Mouse (Mus musculus): ENCODE results near the gene Slc12a6. TPM values are rescaled to one million over a fixed set of nuclear protein-coding genes. Genes with fewer than 3 reads are reported as not detected.

The Slc12a6 gene
- polyA plus RNA-seq, 1 experiment from 2014 or later, result 25.9 TPM

DNA sequence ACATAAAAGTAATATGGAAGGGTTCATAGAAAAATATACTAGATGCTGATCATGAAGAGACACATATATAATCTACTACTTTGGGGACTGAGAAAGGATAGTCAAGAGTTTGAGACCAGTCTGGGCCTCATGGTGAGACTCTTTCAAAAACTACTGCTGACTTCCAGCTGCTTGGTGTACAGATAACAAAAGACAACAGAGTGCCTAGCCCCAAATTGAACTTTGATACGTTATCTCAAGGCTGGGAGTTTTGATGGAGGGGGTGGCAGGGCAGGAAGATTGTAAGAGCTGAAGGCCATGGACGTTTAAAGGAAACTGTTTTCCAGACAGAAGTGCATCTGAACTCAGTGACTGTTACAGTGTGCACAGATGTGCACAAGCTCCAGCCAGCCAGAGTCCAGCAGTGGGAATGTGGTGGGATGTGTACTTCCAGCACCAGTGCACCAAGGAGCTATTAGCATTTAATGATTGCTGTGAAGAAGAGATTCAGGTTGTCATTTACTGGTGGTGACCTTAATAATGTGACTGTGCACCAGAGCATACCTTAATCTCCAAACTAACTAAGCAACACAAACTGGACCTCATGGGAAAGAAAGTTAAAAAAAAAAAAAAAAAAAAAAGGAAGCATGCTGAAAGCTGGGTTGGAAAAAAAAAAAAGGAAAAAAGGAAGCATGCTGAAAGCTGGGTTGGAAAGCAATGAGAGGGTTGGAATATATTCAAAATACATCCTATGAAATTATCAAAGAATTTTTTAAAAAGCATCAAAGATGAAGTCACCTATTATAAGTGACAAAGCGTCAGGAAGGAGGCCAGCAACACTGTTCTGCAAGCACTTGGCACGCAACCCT, 66.7 kb downstream of the Slc12a6 start:
- H3K36me3 ChIP-seq (ENCODE audit: control insufficient read depth, insufficient read depth, low read length), result peaks cover 24% of the 10 kb centered on the region
- no peak overlapping the region for H3K27ac ChIP-seq (replicated peaks; ENCODE audit: low read depth, low read length)
- WGBS, result 85% methylated on average over 4 of the region's 4 CpGs
- no peaks in the 10 kb centered on the region for H3K4me1 ChIP-seq (ENCODE audit: control insufficient read depth, insufficient read depth, low read length)
- no peak overlapping the region for H3K9ac ChIP-seq (replicated peaks; ENCODE audit: low read length)
- DNase-seq, result no peak
- H3K4me3 ChIP-seq (replicated peaks; ENCODE audit: low read depth, low read length), result no peak overlapping the region
- H3K4me2 ChIP-seq (ENCODE audit: low read length), result no peak overlapping the region
- no peak for ATAC-seq (ENCODE audit: low FRiP score, low TSS enrichment)
- no peaks in the 10 kb centered on the region for H3K27me3 ChIP-seq (ENCODE audit: control insufficient read depth, insufficient read depth, low read length)
- H3K9me3 ChIP-seq (ENCODE audit: control insufficient read depth, low read length), result no peaks in the 10 kb centered on the region

DNA sequence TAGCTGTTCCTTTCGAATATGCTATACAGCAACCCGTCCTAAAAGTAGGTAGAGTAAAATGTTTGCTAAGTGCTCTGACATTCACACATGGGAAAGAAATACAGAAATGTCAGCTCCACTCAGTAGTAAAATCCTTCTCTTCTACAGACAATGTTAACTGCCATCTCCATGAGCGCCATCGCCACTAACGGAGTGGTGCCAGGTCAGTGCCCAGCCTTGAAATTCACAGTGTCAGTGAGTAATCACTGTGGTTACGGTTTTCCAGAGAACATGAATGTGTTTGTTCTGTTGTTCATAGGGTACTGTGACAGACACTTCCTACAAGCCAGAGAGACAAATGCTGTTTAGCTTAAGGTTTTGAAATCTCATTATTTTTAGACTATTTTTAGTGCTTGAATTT, 71.6 kb downstream of the Slc12a6 start:
- peaks cover 60% of the 10 kb centered on the region for H3K36me3 ChIP-seq (ENCODE audit: control insufficient read depth, insufficient read depth, low read length)
- no peaks in the 10 kb centered on the region for H3K9me3 ChIP-seq (ENCODE audit: control insufficient read depth, low read length)
- H3K9ac ChIP-seq (replicated peaks; ENCODE audit: low read length), result no peak overlapping the region
- H3K4me1 ChIP-seq (ENCODE audit: control insufficient read depth, insufficient read depth, low read length), result no peaks in the 10 kb centered on the region
- no peak overlapping the region for H3K4me3 ChIP-seq (replicated peaks; ENCODE audit: low read depth, low read length)
- H3K27ac ChIP-seq (replicated peaks; ENCODE audit: low read depth, low read length), result no peak overlapping the region
- ATAC-seq (ENCODE audit: low FRiP score, low TSS enrichment), result no peak
- H3K4me2 ChIP-seq (ENCODE audit: low read length), result no peak overlapping the region
- H3K27me3 ChIP-seq (ENCODE audit: control insufficient read depth, insufficient read depth, low read length), result no peaks in the 10 kb centered on the region
- WGBS, result 96% methylated on average over 6 of the region's 6 CpGs
- no peak for DNase-seq

DNA sequence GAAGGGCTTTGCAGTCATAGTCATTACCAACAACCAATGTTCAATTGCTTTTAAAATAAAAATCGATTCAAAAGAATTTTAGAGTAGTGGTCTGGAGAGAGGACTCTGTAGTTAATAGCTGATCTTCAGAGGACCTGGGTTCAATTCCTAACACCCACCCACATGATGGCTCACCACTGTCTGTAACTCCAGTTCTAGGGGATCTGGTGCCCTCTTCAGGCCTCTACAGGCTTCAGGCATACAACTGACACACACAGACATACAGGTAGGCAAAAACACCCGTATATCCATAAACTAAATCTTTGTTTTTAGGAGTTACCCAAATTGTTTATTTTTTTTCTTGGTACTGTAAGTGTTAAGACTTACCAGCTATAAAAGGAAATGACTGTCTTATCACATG, 74.1 kb downstream of the Slc12a6 start:
- WGBS, result 93% methylated on average over 2 of the region's 2 CpGs
- Histone ChIP-seq H3K27ac (replicated peaks; ENCODE audit: low read depth, low read length) (no peak overlapping the region), H3K36me3 (ENCODE audit: control insufficient read depth, insufficient read depth, low read length) (peaks cover 69% of the 10 kb centered on the region), H3K27me3 (ENCODE audit: control insufficient read depth, insufficient read depth, low read length) (no peaks in the 10 kb centered on the region), H3K4me1 (ENCODE audit: control insufficient read depth, insufficient read depth, low read length) (no peaks in the 10 kb centered on the region), H3K4me3 (replicated peaks; ENCODE audit: low read depth, low read length) (no peak overlapping the region), H3K9me3 (ENCODE audit: control insufficient read depth, low read length) (no peaks in the 10 kb centered on the region), H3K9ac (replicated peaks; ENCODE audit: low read length) (no peak overlapping the region), H3K4me2 (ENCODE audit: low read length) (no peak overlapping the region)
- DNase-seq, result no peak
- no peak for ATAC-seq (ENCODE audit: low FRiP score, low TSS enrichment)

DNA sequence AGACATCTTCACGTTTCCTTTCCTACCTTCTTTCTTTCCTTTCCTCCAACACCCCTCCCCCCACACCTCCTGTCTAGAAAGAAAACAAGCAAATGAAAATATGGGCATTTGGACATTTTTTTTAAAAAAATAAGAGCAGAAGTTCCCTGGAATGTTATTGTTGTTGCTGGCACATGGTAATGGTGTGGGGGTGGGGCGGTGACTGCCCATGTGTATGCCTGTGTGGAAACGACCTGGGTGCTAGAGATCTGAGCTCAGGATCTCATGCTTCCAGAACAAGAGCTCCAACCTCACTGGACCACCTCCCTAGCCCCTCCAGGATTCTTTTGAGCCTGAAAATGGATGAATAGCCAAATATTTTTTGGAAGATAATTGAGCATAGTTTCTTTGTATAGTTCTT, 75.5 kb downstream of the Slc12a6 start:
- no peak overlapping the region for H3K4me2 ChIP-seq (ENCODE audit: low read length)
- no peak overlapping the region for H3K4me3 ChIP-seq (replicated peaks; ENCODE audit: low read depth, low read length)
- H3K36me3 ChIP-seq (ENCODE audit: control insufficient read depth, insufficient read depth, low read length), result peaks cover 63% of the 10 kb centered on the region
- no peaks in the 10 kb centered on the region for H3K27me3 ChIP-seq (ENCODE audit: control insufficient read depth, insufficient read depth, low read length)
- H3K27ac ChIP-seq (replicated peaks; ENCODE audit: low read depth, low read length), result no peak overlapping the region
- ATAC-seq (ENCODE audit: low FRiP score, low TSS enrichment), result no peak
- H3K9me3 ChIP-seq (ENCODE audit: control insufficient read depth, low read length), result no peaks in the 10 kb centered on the region
- WGBS, result 76% methylated on average over 3 of the region's 3 CpGs
- H3K9ac ChIP-seq (replicated peaks; ENCODE audit: low read length), result no peak overlapping the region
- no peaks in the 10 kb centered on the region for H3K4me1 ChIP-seq (ENCODE audit: control insufficient read depth, insufficient read depth, low read length)
- DNase-seq, result no peak

DNA sequence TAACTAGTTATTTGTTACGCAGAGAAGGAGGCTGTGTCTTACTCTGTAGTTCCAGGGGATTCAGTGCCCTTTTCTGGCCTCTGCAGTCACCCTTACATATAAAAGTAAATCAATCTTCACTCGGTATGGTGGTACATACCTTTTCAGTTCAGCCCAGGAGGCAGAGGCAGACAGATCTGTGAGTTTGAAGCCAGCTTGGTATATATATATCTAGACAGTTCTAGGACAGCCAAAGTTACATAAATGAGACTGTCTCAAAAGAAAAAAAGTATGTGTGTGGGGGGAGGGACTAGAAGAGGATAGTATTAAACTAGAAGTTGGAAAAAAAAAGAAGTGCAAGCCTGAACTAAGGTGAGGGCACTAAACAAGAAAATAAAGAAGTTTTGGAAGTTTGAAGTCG, 82.6 kb downstream of the Slc12a6 start:
- Histone ChIP-seq H3K36me3 (ENCODE audit: control insufficient read depth, insufficient read depth, low read length) (peaks cover 66% of the 10 kb centered on the region), H3K9ac (replicated peaks; ENCODE audit: low read length) (no peak overlapping the region)
- ATAC-seq (ENCODE audit: low FRiP score, low TSS enrichment), result no peak

DNA sequence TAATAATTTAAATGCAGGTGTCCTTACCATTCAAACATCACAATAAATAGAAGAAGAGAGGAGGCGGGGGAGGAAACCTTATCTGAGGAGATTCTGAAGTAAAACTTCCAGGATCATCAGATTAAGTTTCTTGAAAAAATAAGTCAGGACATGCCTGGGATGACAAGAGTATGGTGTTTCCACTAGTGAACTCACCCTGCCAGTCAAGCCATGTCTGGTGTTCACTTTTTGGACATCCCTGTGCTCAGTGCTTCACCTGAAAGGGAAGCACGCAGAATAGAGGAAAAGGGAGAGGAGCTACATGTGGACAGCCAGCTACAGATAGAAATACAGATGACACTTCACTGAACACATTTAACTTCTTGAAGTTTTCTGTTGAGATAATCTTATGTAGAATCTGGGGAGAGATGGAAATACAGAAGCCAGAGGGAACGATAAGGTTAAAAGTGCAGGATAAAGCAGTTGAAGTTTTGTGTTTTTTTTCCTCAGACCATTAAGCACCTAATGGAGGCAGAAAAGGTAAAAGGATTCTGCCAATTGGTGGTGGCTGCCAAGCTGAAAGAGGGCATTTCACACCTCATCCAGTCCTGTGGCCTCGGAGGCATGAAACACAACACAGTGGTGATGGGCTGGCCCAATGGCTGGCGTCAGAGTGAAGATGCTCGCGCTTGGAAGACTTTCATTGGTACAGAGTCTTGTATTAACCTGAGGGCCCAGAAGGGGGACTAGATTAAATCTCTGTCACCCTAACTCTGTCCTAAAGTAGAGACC, 88.2 kb downstream of the Slc12a6 start:
- WGBS, result 95% methylated on average over 7 of the region's 7 CpGs
- H3K4me2 ChIP-seq (ENCODE audit: low read length), result no peak overlapping the region
- no peak overlapping the region for H3K4me3 ChIP-seq (replicated peaks; ENCODE audit: low read depth, low read length)
- no peak overlapping the region for H3K9ac ChIP-seq (replicated peaks; ENCODE audit: low read length)
- H3K27ac ChIP-seq (replicated peaks; ENCODE audit: low read depth, low read length), result no peak overlapping the region
- H3K4me1 ChIP-seq (ENCODE audit: control insufficient read depth, insufficient read depth, low read length), result no peaks in the 10 kb centered on the region
- H3K36me3 ChIP-seq (ENCODE audit: control insufficient read depth, insufficient read depth, low read length), result peaks cover 81% of the 10 kb centered on the region
- H3K27me3 ChIP-seq (ENCODE audit: control insufficient read depth, insufficient read depth, low read length), result no peaks in the 10 kb centered on the region
- DNase-seq (no peak), ATAC-seq (ENCODE audit: low FRiP score, low TSS enrichment) (no peak)
- no peaks in the 10 kb centered on the region for H3K9me3 ChIP-seq (ENCODE audit: control insufficient read depth, low read length)

More for the DNA sequence above, 82.6 kb downstream of the Slc12a6 start:
- no peak for DNase-seq
- H3K9me3 ChIP-seq (ENCODE audit: control insufficient read depth, low read length), result no peaks in the 10 kb centered on the region
- no peaks in the 10 kb centered on the region for H3K4me1 ChIP-seq (ENCODE audit: control insufficient read depth, insufficient read depth, low read length)
- no peak overlapping the region for H3K27ac ChIP-seq (replicated peaks; ENCODE audit: low read depth, low read length)
- 95% methylated on average over 3 of the region's 3 CpGs for WGBS
- no peak overlapping the region for H3K4me2 ChIP-seq (ENCODE audit: low read length)
- H3K4me3 ChIP-seq (replicated peaks; ENCODE audit: low read depth, low read length), result no peak overlapping the region
- no peaks in the 10 kb centered on the region for H3K27me3 ChIP-seq (ENCODE audit: control insufficient read depth, insufficient read depth, low read length)

DNA sequence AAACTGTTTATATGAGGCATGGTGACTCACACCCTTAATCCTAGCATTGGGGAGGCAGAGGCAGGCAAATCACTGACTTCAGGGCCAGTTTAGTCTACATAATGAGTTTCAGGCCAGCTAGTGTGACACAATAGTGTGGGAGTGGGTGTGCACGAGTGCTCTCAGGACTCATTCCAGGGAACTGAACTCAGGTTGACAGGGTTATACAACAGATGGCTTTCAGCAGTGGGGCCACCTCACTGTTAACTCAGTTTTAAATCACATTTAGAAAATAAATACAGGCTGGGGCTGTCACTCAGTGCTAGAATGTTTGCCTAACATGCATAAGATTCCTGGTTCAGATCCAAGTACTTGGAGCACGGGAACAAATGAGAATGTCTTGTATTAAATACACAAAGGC, 94.0 kb downstream of the Slc12a6 start:
- no peak for DNase-seq
- H3K36me3 ChIP-seq (ENCODE audit: control insufficient read depth, insufficient read depth, low read length), result peaks cover 92% of the 10 kb centered on the region
- WGBS, result 88% methylated on average over 2 of the region's 2 CpGs
- no peak overlapping the region for H3K27ac ChIP-seq (replicated peaks; ENCODE audit: low read depth, low read length)
- no peak overlapping the region for H3K9ac ChIP-seq (replicated peaks; ENCODE audit: low read length)
- no peaks in the 10 kb centered on the region for H3K9me3 ChIP-seq (ENCODE audit: control insufficient read depth, low read length)
- ATAC-seq (ENCODE audit: low FRiP score, low TSS enrichment), result no peak
- H3K27me3 ChIP-seq (ENCODE audit: control insufficient read depth, insufficient read depth, low read length), result no peaks in the 10 kb centered on the region
- H3K4me2 ChIP-seq (ENCODE audit: low read length), result no peak overlapping the region
- no peaks in the 10 kb centered on the region for H3K4me1 ChIP-seq (ENCODE audit: control insufficient read depth, insufficient read depth, low read length)
- H3K4me3 ChIP-seq (replicated peaks; ENCODE audit: low read depth, low read length), result no peak overlapping the region

DNA sequence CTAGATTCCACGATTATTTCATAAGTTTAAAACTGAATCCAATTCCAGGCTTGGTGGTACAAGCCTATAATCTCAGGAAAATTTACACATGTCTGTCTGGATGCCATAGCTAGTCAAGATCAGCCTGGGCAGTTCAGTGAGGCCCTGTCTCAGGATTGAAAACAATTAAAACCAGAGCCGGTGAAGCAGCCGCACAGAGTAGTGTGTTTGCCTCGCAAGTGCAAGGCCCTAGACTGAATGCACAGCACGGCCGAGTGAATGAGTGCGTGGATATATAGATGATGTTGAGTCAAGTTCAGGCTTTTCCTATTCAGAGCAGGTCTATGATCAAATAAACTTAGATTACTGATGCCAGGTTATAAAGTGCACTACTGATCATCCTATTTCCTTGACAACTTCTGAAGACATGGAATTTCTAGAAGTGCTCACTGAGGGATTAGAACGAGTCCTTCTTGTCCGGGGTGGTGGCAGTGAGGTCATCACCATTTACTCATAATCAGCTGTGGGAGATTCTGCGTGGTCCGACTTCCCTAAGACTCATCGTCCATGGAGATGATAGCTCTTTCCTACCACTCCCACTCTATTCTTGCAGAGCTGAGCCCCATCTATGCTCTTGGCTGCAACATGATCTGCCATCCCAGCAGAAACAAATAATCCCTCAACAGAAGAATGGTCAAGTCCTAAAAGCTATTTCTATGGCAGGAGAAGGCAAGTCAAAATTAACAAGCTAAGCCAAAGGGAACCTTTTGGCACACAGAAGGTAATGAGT, 94.6 kb downstream of the Slc12a6 start:
- ATAC-seq (ENCODE audit: low FRiP score, low TSS enrichment) (no peak), DNase-seq (no peak)
- Histone ChIP-seq H3K4me3 (replicated peaks; ENCODE audit: low read depth, low read length) (no peak overlapping the region), H3K27ac (replicated peaks; ENCODE audit: low read depth, low read length) (no peak overlapping the region), H3K36me3 (ENCODE audit: control insufficient read depth, insufficient read depth, low read length) (peaks cover 87% of the 10 kb centered on the region), H3K9me3 (ENCODE audit: control insufficient read depth, low read length) (no peaks in the 10 kb centered on the region), H3K9ac (replicated peaks; ENCODE audit: low read length) (no peak overlapping the region), H3K27me3 (ENCODE audit: control insufficient read depth, insufficient read depth, low read length) (no peaks in the 10 kb centered on the region), H3K4me1 (ENCODE audit: control insufficient read depth, insufficient read depth, low read length) (no peaks in the 10 kb centered on the region), H3K4me2 (ENCODE audit: low read length) (no peak overlapping the region)
- 93% methylated on average over 12 of the region's 12 CpGs for WGBS

Data from midbrain, embryonic 14.5 days (tissue).